ENCODE assay signal across 22 mouse cellular contexts in the genomic region with DNA sequence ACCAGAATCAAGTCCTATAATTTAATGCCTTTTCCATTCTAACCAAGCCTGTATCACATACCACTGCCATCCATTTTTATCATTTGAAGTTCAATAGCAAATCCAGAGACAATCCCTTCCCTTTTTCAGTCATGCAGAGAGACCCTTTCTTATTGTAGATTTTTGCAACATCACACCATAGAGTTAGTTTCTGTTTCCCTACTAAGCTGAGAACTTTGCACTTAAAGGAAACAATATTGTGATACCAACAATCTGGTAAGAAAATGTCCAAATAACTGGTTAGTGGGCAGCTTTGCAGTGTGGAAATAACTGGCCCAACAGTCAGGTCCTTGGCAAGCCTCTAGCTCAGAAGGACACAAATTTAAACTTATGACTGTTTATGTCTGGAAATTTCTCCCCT. TPM values are rescaled to one million over a fixed set of nuclear protein-coding genes. Genes with fewer than 3 reads are reported as not detected.
DNase-seq lines count a peak whose midpoint lies in the region; ATAC-seq and TF ChIP-seq lines count a peak whose summit lies in the region.
"Had no signal": no experiment of that assay in that cellular context is flagged by ENCODE, and none has a peak within 500 bp of the region (broad histone marks: within the 10 kb centered on the region; RNA-seq: fewer than 3 reads in every experiment).

No protein-coding gene starts in this region.

- peaks cover 71% of the 10 kb centered on the region for H3K4me1 ChIP-seq in liver, postnatal 0 days (ENCODE audit: insufficient read depth)

- H3K27ac ChIP-seq in liver, postnatal 0 days (ENCODE audit: low read depth) = peak overlapping the region; percentile 26; the same call in 1 of the 2 replicates
- H3K27ac ChIP-seq: embryonic facial prominence, embryonic 12.5 days; forebrain, embryonic 15.5 days; heart, embryonic 15.5 days; hindbrain, embryonic 10.5 days; hindbrain, embryonic 14.5 days had no signal

- no peak overlapping the region for H3K4me3 ChIP-seq in liver, postnatal 0 days (ENCODE audit: low read depth, low read length)
- H3K4me3 ChIP-seq: embryonic facial prominence, embryonic 12.5 days; forebrain, embryonic 15.5 days; heart, embryonic 15.5 days; hindbrain, embryonic 10.5 days had no signal

- no peak for ATAC-seq in liver, postnatal 0 days
- ATAC-seq in hematopoietic stem cell, adult 5-6 weeks (replicated peaks in 1 of 2; ENCODE audit: insufficient read depth in 1 of 2, low FRiP score in 2 of 2, low TSS enrichment in 1 of 2, low read depth in 1 of 2, poor library complexity in 2 of 2, severe bottlenecking in 2 of 2) = peak; percentile 19 to 44; a peak in 2 of 4 replicates
- peak; percentile 33 for ATAC-seq in megakaryocyte progenitor cell, adult 5-6 weeks (replicated peaks; ENCODE audit: poor library complexity)
- ATAC-seq: forebrain, embryonic 15.5 days had no signal

- no peaks in the 10 kb centered on the region; the same call in 1 of the 2 replicates for H3K36me3 ChIP-seq in liver, postnatal 0 days (replicated peaks; ENCODE audit: insufficient read depth, low read length)
- H3K36me3 ChIP-seq: embryonic facial prominence, embryonic 12.5 days; forebrain, embryonic 15.5 days; heart, embryonic 15.5 days had no signal

- 0 out of 2 replicates have a peak overlapping the region, but pooled peaks have one; percentile 11 for H3K4me2 ChIP-seq in liver, postnatal 0 days (ENCODE audit: low read depth, low read length)
- H3K4me2 ChIP-seq: embryonic facial prominence, embryonic 12.5 days; forebrain, embryonic 15.5 days; heart, embryonic 11.5 days; heart, embryonic 15.5 days; hindbrain, embryonic 14.5 days had no signal

- no peak for TF ChIP-seq CTCF in liver, postnatal 0 days (IDR thresholded peaks at IDR 0.05; ENCODE audit: low read depth)

- TF ChIP-seq EP300 in liver, postnatal 0 days (IDR thresholded peaks at IDR 0.05; ENCODE audit: low read depth) = no peak

- no peaks in the 10 kb centered on the region for H3K27me3 ChIP-seq in liver, postnatal 0 days (ENCODE audit: insufficient read depth, low read length)
- H3K27me3 ChIP-seq: embryonic facial prominence, embryonic 12.5 days; forebrain, embryonic 15.5 days; heart, embryonic 15.5 days had no signal

- no peaks in the 10 kb centered on the region for H3K9me3 ChIP-seq in liver, postnatal 0 days (ENCODE audit: low read length)
- H3K9me3 ChIP-seq: embryonic facial prominence, embryonic 12.5 days; forebrain, embryonic 15.5 days; heart, embryonic 15.5 days; hindbrain, embryonic 10.5 days had no signal

- DNase-seq in liver, postnatal 0 days = no peak
- no peak for DNase-seq in liver
- no peak for DNase-seq in spleen, postnatal 36 days (ENCODE audit: low spot score in 2 of 2)
- DNase-seq in cerebellum, postnatal 10 days = no peak
- DNase-seq: adrenal gland, adult 8-10 months; adrenal gland, postnatal 36 days; cerebellum, adult 2 months; cerebellum, postnatal 14 days; gastrocnemius, postnatal 36 days; heart, adult 18-20 months; heart, postnatal 14 days had no signal

- H3K9ac ChIP-seq in liver, postnatal 0 days (replicated peaks) = no peak overlapping the region
- H3K9ac ChIP-seq: embryonic facial prominence, embryonic 12.5 days; forebrain, embryonic 15.5 days; heart, embryonic 15.5 days; hindbrain, embryonic 14.5 days had no signal

RNA-seq across cellular contexts. Expression of a gene that starts 8.5 kb away (rescaled TPM):
- polyA plus RNA-seq in liver, postnatal 0 days (2015; fragmentation: Nextera tagmentation; extraction: Ambion mirVana) = 84.0 and 93.8 TPM in 2 replicates
- 69.5 and 113 TPM in 2 replicates for total RNA-seq in hematopoietic stem cell, adult 5-6 weeks (2017)
- total RNA-seq in megakaryocyte progenitor cell, adult 5-6 weeks (2015) = 195 and 214 TPM in 2 replicates
- 141 and 147 TPM in 2 replicates for total RNA-seq in megakaryocyte progenitor cell, adult 5-6 weeks (2017)

RNA-seq across cellular contexts. Expression of a gene that starts 37.1 kb away (rescaled TPM):
- polyA plus RNA-seq in liver, postnatal 0 days (2015; fragmentation: Nextera tagmentation; extraction: Ambion mirVana) = not detected in 2 replicates
- total RNA-seq in hematopoietic stem cell, adult 5-6 weeks (2017) = not detected in 2 replicates
- 0.17 and 0.22 TPM in 2 replicates for total RNA-seq in megakaryocyte progenitor cell, adult 5-6 weeks (2015)
- total RNA-seq in megakaryocyte progenitor cell, adult 5-6 weeks (2017) = not detected in 2 replicates
- total RNA-seq: gastrocnemius, adult 18-20 months; gastrocnemius, postnatal 36 days; heart, adult 18-20 months had no signal
- polyA plus RNA-seq: cortical plate, adult 2 months; heart, embryonic 11.5 days; heart, embryonic 15.5 days; inflammation-experienced regulatory T-cells, adult 6 months had no signal
